Mouse (Mus musculus): ENCODE results near the gene Zbtb20. TPM values are rescaled to one million over a fixed set of nuclear protein-coding genes. Genes with fewer than 3 reads are reported as not detected.

Zbtb20 gene
- polyA plus RNA-seq, 1 experiment from 2014 or later, result 80.6 TPM

- Histone ChIP-seq H3K4me1 (ENCODE audit: control insufficient read depth, insufficient read depth, low read length) (no peaks in the 10 kb centered on the region), H3K27me3 (ENCODE audit: control insufficient read depth, insufficient read depth, low read length) (no peaks in the 10 kb centered on the region), H3K27ac (replicated peaks; ENCODE audit: low read depth, low read length) (no peak overlapping the region), H3K9me3 (ENCODE audit: control insufficient read depth, low read length) (no peaks in the 10 kb centered on the region), H3K4me2 (ENCODE audit: low read length) (no peak overlapping the region), H3K4me3 (replicated peaks; ENCODE audit: low read depth, low read length) (no peak overlapping the region), H3K36me3 (ENCODE audit: control insufficient read depth, insufficient read depth, low read length) (no peaks in the 10 kb centered on the region), H3K9ac (replicated peaks; ENCODE audit: low read length) (no peak overlapping the region)
- WGBS, result 77% methylated on average over 9 of the region's 9 CpGs
- ATAC-seq (ENCODE audit: low FRiP score, low TSS enrichment), result no peak
- no peak for DNase-seq
Observed at GRCm38 (mm10) chr16:43355776-43356645, 480.3 kb downstream of the Zbtb20 start.

GRCm38 (mm10) chr16:43359546-43359945, 483.9 kb downstream of the Zbtb20 start:
- Histone ChIP-seq H3K9ac (replicated peaks; ENCODE audit: low read length) (no peak overlapping the region), H3K9me3 (ENCODE audit: control insufficient read depth, low read length) (no peaks in the 10 kb centered on the region), H3K27me3 (ENCODE audit: control insufficient read depth, insufficient read depth, low read length) (no peaks in the 10 kb centered on the region), H3K27ac (replicated peaks; ENCODE audit: low read depth, low read length) (no peak overlapping the region), H3K4me2 (ENCODE audit: low read length) (no peak overlapping the region), H3K4me1 (ENCODE audit: control insufficient read depth, insufficient read depth, low read length) (0 out of 2 replicates have a peak, but pooled peaks cover 4% of the 10 kb centered on the region), H3K36me3 (ENCODE audit: control insufficient read depth, insufficient read depth, low read length) (no peaks in the 10 kb centered on the region), H3K4me3 (replicated peaks; ENCODE audit: low read depth, low read length) (no peak overlapping the region)
- no peak for ATAC-seq (ENCODE audit: low FRiP score, low TSS enrichment)
- DNase-seq, result no peak
- 84% methylated on average over 3 of the region's 3 CpGs for WGBS

- Histone ChIP-seq H3K4me2 (ENCODE audit: low read length) (no peak overlapping the region), H3K27ac (replicated peaks; ENCODE audit: low read depth, low read length) (no peak overlapping the region), H3K27me3 (ENCODE audit: control insufficient read depth, insufficient read depth, low read length) (no peaks in the 10 kb centered on the region), H3K36me3 (ENCODE audit: control insufficient read depth, insufficient read depth, low read length) (no peaks in the 10 kb centered on the region), H3K4me1 (ENCODE audit: control insufficient read depth, insufficient read depth, low read length) (0 out of 2 replicates have a peak, but pooled peaks cover 4% of the 10 kb centered on the region), H3K4me3 (replicated peaks; ENCODE audit: low read depth, low read length) (no peak overlapping the region), H3K9ac (replicated peaks; ENCODE audit: low read length) (no peak overlapping the region), H3K9me3 (ENCODE audit: control insufficient read depth, low read length) (no peaks in the 10 kb centered on the region)
- no peak for ATAC-seq (ENCODE audit: low FRiP score, low TSS enrichment)
- no peak for DNase-seq
- WGBS, result 95% methylated on average over 2 of the region's 2 CpGs
Observed at GRCm38 (mm10) chr16:43360112-43360511, 484.4 kb downstream of the Zbtb20 start.

- no peaks in the 10 kb centered on the region for H3K36me3 ChIP-seq (ENCODE audit: control insufficient read depth, insufficient read depth, low read length)
- ATAC-seq (ENCODE audit: low FRiP score, low TSS enrichment) (no peak), DNase-seq (no peak)
- 0 out of 2 replicates have a peak, but pooled peaks cover 4% of the 10 kb centered on the region for H3K4me1 ChIP-seq (ENCODE audit: control insufficient read depth, insufficient read depth, low read length)
- no peak overlapping the region for H3K9ac ChIP-seq (replicated peaks; ENCODE audit: low read length)
- no peak overlapping the region for H3K4me3 ChIP-seq (replicated peaks; ENCODE audit: low read depth, low read length)
- H3K9me3 ChIP-seq (ENCODE audit: control insufficient read depth, low read length), result no peaks in the 10 kb centered on the region
- WGBS, result 78% methylated on average over 7 of the region's 7 CpGs
- no peak overlapping the region for H3K27ac ChIP-seq (replicated peaks; ENCODE audit: low read depth, low read length)
- no peak overlapping the region for H3K4me2 ChIP-seq (ENCODE audit: low read length)
- no peaks in the 10 kb centered on the region for H3K27me3 ChIP-seq (ENCODE audit: control insufficient read depth, insufficient read depth, low read length)
Observed at GRCm38 (mm10) chr16:43360838-43361480, 485.3 kb downstream of the Zbtb20 start.

- no peak overlapping the region for H3K9ac ChIP-seq (replicated peaks; ENCODE audit: low read length)
- no peak for DNase-seq
Observed at GRCm38 (mm10) chr16:43362651-43363300, 487.1 kb downstream of the Zbtb20 start.

DNA sequence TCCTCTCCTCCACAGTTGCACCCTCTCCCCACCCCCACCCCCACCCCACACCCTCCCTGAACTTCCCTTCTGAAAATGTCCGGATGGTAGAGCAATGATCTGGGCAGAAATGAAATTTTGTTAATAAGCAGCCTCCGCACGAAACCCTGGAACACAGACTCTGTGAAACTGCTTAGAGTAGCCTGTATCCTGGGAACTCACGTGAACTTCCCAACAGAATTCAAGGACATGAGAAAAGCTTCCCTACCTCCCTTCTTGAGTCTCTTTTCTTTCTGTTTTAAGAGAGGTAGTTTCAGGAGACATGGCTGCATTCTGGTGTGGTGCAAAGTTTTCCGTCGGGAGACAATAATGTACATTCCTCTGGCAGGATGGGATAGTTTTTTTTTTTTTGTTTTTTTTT, 487.6 kb downstream of the Zbtb20 start:
- Histone ChIP-seq H3K27me3 (ENCODE audit: control insufficient read depth, insufficient read depth, low read length) (no peaks in the 10 kb centered on the region), H3K4me3 (replicated peaks; ENCODE audit: low read depth, low read length) (no peak overlapping the region), H3K27ac (replicated peaks; ENCODE audit: low read depth, low read length) (no peak overlapping the region), H3K36me3 (ENCODE audit: control insufficient read depth, insufficient read depth, low read length) (no peaks in the 10 kb centered on the region), H3K4me1 (ENCODE audit: control insufficient read depth, insufficient read depth, low read length) (0 out of 2 replicates have a peak, but pooled peaks cover 4% of the 10 kb centered on the region), H3K4me2 (ENCODE audit: low read length) (no peak overlapping the region), H3K9ac (replicated peaks; ENCODE audit: low read length) (no peak overlapping the region), H3K9me3 (ENCODE audit: control insufficient read depth, low read length) (no peaks in the 10 kb centered on the region)
- no peak for ATAC-seq (ENCODE audit: low FRiP score, low TSS enrichment)
- WGBS, result 65% methylated on average over 6 of the region's 6 CpGs
- DNase-seq, result no peak

More at GRCm38 (mm10) chr16:43362651-43363300, 487.1 kb downstream of the Zbtb20 start:
- no peak overlapping the region for H3K4me2 ChIP-seq (ENCODE audit: low read length)
- 84% methylated on average over 9 of the region's 9 CpGs for WGBS
- H3K9me3 ChIP-seq (ENCODE audit: control insufficient read depth, low read length), result no peaks in the 10 kb centered on the region
- no peak overlapping the region for H3K27ac ChIP-seq (replicated peaks; ENCODE audit: low read depth, low read length)
- no peaks in the 10 kb centered on the region for H3K27me3 ChIP-seq (ENCODE audit: control insufficient read depth, insufficient read depth, low read length)
- H3K4me1 ChIP-seq (ENCODE audit: control insufficient read depth, insufficient read depth, low read length), result 0 out of 2 replicates have a peak, but pooled peaks cover 4% of the 10 kb centered on the region
- H3K4me3 ChIP-seq (replicated peaks; ENCODE audit: low read depth, low read length), result no peak overlapping the region
- H3K36me3 ChIP-seq (ENCODE audit: control insufficient read depth, insufficient read depth, low read length), result no peaks in the 10 kb centered on the region
- peak; percentile 53; the same call in 1 of the 2 replicates for ATAC-seq (ENCODE audit: low FRiP score, low TSS enrichment)

GRCm38 (mm10) chr16:43363751-43364515, 488.3 kb downstream of the Zbtb20 start:
- DNase-seq (peak; percentile 37), ATAC-seq (ENCODE audit: low FRiP score, low TSS enrichment) (no peak)

DNA sequence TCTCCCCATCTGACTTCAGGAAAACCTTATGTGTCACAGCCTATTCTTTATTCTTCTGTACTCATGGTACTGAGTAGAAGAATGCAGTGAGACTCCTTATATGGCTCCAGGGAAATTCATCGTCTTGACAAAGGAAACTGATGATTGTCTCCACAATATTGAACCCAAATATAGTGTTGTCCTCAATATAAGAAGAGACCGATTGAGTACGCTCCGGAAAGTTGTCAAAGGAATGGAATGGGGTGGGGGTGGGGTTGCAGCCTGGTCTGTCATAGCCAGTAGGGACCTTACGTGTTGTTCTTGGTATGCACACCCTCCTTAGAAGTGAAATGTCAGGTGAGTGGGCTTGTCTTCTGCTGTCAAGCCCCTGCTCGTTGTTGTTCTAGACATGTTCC, 488.8 kb downstream of the Zbtb20 start:
- Histone ChIP-seq H3K27me3 (ENCODE audit: control insufficient read depth, insufficient read depth, low read length) (no peaks in the 10 kb centered on the region), H3K4me1 (ENCODE audit: control insufficient read depth, insufficient read depth, low read length) (0 out of 2 replicates have a peak, but pooled peaks cover 4% of the 10 kb centered on the region), H3K9me3 (ENCODE audit: control insufficient read depth, low read length) (no peaks in the 10 kb centered on the region), H3K4me2 (ENCODE audit: low read length) (no peak overlapping the region), H3K4me3 (replicated peaks; ENCODE audit: low read depth, low read length) (no peak overlapping the region), H3K9ac (replicated peaks; ENCODE audit: low read length) (no peak overlapping the region), H3K36me3 (ENCODE audit: control insufficient read depth, insufficient read depth, low read length) (no peaks in the 10 kb centered on the region), H3K27ac (replicated peaks; ENCODE audit: low read depth, low read length) (no peak overlapping the region)
- DNase-seq, result no peak
- WGBS, result 91% methylated on average over 6 of the region's 6 CpGs
- no peak for ATAC-seq (ENCODE audit: low FRiP score, low TSS enrichment)

More at GRCm38 (mm10) chr16:43363751-43364515, 488.3 kb downstream of the Zbtb20 start:
- Histone ChIP-seq H3K36me3 (ENCODE audit: control insufficient read depth, insufficient read depth, low read length) (no peaks in the 10 kb centered on the region), H3K27ac (replicated peaks; ENCODE audit: low read depth, low read length) (no peak overlapping the region), H3K4me2 (ENCODE audit: low read length) (no peak overlapping the region), H3K4me3 (replicated peaks; ENCODE audit: low read depth, low read length) (no peak overlapping the region), H3K9me3 (ENCODE audit: control insufficient read depth, low read length) (no peaks in the 10 kb centered on the region), H3K27me3 (ENCODE audit: control insufficient read depth, insufficient read depth, low read length) (no peaks in the 10 kb centered on the region), H3K4me1 (ENCODE audit: control insufficient read depth, insufficient read depth, low read length) (0 out of 2 replicates have a peak, but pooled peaks cover 4% of the 10 kb centered on the region), H3K9ac (replicated peaks; ENCODE audit: low read length) (no peak overlapping the region)
- WGBS, result 28% methylated on average over 7 of the region's 7 CpGs

All from midbrain, embryonic 14.5 days (tissue).